Mouse (Mus musculus) gastrocnemius, postnatal 14 days (tissue): ENCODE measurements around the gene Zc2hc1b. TPM values are rescaled to one million over a fixed set of nuclear protein-coding genes. Genes with fewer than 3 reads are reported as not detected.

Source experiments
- DNase-seq: peaks from one replicate; pipeline ENCODE4 v3.0.0; 2021; ENCODE audit warnings: mixed read lengths
- intact Hi-C: fragments of 180-260 bp; cut with DNase I; formaldehyde crosslinking; loops from one replicate; pipeline ENCODE4 v1.15.1; 2025; ENCODE audit warnings: low total_unique reads
- total RNA-seq, 2 experiments: library from RNA; stranded (reverse); gene quantifications; 2 replicates each; pipeline ENCODE4 v1.2.3; 2021

Gene Zc2hc1b
- total RNA-seq, 2 experiments from 2014 or later: not detected

GRCm38 (mm10) chr10:13118770-13119102 lies 59.1 kb downstream of the Zc2hc1b start:
- intact Hi-C loops: no loop called here
- no peak for DNase-seq

GRCm38 (mm10) chr10:13118024-13118769 lies 59.6 kb downstream of the Zc2hc1b start:
- DNase-seq: no peak
- intact Hi-C loops: no loop called here

DNA sequence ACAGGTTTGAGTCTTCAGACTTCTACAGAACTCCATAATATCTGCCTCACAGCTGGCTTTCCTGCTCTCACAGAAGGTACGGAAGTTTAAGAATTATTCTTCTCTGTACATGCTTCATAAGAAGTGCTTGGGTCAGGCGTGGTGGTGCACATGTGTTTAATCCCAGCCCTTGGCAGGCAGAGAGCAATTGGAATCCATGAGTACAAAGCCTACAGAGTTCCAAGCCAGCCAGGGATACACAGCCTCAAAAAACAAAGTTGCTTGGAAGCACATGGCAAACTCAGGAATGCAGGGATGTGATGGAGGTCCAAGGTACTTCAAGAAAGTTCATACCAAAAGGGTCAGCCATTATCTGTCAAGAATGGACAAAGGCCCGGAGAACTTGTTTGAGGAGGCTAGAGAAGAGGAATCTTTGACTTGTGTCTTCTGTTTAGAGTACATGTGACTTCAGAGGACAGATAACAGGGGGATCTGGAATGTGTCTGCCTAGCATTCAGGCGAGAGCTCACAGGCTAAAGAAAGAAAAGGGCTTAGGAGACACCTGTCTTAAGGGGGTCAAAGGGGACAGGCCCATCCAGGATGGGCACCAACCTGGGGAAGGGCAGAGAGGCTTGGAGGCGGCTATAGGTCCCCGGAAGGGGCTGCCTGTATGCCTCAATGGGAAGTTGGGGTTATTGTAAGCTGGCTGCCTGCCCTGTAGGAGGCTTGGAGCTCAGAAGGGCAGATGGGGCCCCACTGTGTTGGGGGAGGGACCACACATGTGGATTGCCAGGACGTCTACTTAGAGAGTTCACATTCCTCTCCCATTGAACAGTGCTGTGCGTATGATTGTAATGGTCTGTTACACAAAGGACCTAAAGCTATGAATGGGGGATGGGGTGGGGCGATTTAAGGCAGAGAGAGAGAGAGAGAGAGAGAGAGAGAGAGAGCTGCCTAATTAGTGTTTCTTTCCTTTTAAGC lies 60.8 kb downstream of the Zc2hc1b start:
- DNase-seq: no peak
- intact Hi-C loops: no loop called here

DNA sequence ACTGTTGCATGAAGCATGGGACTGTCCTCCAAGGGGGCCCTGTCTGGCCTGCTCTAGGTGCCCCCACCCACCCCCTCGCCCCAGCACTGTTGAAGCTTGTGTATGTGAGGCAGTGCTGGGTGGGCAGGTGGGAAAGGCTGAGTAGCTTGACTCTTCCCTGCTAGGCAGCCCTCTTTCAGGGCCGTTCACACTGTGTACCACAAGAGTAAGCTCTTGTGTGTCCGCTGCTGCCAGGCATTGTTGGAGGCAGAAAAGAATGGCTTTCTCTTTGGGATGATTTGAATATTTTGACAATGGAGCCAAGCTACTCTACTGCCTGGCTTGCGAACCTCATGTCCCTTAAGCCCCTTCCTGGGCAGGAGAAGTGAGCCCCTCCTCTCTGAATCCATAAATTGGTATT lies 62.8 kb downstream of the Zc2hc1b start:
- DNase-seq: no peak
- intact Hi-C loops: no loop called here

GRCm38 (mm10) chr10:13113641-13114040 lies 64.2 kb downstream of the Zc2hc1b start:
- intact Hi-C loops: no loop called here
- DNase-seq: no peak

DNA sequence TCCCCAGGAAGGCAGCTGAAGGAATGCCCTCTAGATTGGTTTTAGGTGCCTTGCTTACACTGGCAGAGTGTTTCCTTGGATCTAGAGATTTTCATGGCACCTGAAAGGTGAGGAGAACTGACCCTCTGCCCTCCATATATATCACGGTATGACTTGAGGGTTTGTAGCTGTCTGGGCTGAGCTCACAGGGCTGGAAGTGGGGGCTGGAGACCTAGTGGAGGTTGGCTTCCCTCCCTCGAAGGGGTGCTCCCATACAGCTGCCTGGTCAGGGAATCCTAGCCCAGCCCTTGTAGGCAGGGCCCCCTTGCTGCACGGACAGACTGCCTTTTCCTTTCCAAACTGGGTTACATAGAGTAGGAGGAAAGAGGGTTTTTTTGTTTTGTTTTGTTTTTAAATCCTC lies 65.0 kb downstream of the Zc2hc1b start:
- intact Hi-C loops: no loop called here
- no peak for DNase-seq

- no peak for DNase-seq
These were observed 68.0 kb downstream of the Zc2hc1b start for GRCm38 (mm10) chr10:13109781-13110180.

DNA sequence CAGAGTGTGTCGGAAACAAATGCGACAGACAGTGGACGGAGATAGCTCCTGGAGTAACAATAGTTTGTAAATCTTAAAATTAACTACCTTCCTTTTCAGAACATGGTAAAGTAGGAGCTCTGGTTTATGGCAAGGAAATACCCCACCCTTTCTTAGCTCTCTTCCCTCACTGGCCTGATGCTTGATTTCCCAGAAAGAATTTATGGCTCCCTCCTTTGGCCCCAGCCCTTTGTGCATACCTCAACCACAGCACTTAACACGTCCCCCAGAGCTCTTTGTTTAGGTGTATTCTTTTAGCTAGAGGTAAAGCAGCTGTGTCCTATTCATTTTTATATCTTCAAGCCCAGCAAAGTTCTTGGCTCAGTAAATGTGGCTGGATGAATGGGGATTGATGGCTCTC lies 69.0 kb downstream of the Zc2hc1b start:
- no peak for DNase-seq
- intact Hi-C loops: no loop called here

More at GRCm38 (mm10) chr10:13109781-13110180, 68.0 kb downstream of the Zc2hc1b start:
- intact Hi-C loops: no loop called here

- intact Hi-C loops: no loop called here
- DNase-seq: no peak
These were observed 69.7 kb downstream of the Zc2hc1b start for GRCm38 (mm10) chr10:13108021-13108548.

GRCm38 (mm10) chr10:13106909-13107624 lies 70.8 kb downstream of the Zc2hc1b start:
- no peak for DNase-seq
- intact Hi-C loops: no loop called here

- intact Hi-C loops: no loop called here
- DNase-seq: no peak
These were observed 74.0 kb downstream of the Zc2hc1b start for GRCm38 (mm10) chr10:13103838-13104237.

DNA sequence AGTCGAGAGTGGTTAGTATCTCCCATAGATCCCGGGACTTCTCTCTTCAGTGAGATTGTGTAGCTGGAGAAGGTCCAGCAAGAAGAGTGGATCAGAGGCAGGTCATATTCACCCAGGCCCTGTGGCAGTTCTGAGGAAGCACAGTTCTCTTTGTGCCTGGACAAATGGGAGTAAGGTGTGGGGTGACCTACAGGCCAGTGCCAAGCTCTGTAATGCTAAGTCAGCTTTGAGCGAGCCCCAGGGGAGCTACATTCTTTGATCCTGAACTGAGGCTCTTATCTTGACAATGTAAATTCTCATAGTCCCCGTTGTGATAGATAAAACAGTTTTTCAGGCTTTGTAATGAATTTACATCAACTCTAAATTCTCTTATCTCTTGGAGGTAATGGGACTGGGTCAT lies 75.5 kb downstream of the Zc2hc1b start:
- intact Hi-C loops: no loop called here

DNA sequence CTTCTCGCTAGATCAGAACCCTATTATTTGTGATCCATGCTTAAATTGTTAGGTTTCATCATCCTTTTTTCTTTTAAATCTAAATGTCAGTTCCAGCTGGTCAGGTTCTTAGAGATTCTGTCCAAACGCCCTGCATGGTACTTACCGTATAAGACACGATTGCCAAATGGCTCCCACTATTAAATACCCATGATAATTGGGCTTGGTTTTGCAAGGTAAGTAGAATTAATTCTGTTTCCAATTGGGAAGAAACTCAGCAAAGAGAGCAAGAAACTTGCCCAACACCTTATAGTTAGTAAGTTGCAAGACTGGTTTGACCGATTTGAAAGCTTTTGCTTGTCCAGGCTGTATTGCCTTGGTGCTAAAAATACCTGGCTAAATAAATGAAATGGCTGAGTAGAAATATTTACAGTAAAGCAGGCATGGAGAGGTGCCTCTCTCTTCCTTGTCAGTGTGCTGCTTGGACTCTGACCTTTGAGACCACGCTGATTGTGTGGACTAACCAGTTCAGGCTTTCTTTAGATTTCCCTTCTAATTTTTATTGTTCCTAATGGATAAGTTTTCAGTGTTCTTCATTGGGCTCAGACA lies 77.7 kb downstream of the Zc2hc1b start:
- intact Hi-C loops: no loop called here

More for the DNA sequence above, 75.5 kb downstream of the Zc2hc1b start:
- DNase-seq: no peak

More for the DNA sequence above, 77.7 kb downstream of the Zc2hc1b start:
- no peak for DNase-seq

Other genes with a start within 250 kb of the Zc2hc1b start
- under 1 TPM; 0.44 to 0.47 TPM for gene Stx11, start 213.7 kb downstream of the Zc2hc1b start, total RNA-seq
- 1 to 10 TPM; 4.3 to 5.1 TPM for gene Sf3b5, start 172.7 kb downstream of the Zc2hc1b start, total RNA-seq
- 10 to 100 TPM; 32.3 to 38.6 TPM for gene Plagl1, start 117.5 kb downstream of the Zc2hc1b start, total RNA-seq
- gene Ltv1, start 15.1 kb upstream of the Zc2hc1b start, total RNA-seq: 10 to 100 TPM; 20.1 to 24.8 TPM